Mouse (Mus musculus) heart, embryonic 13.5 days (tissue): ENCODE measurements around the gene Sdha. TPM values are rescaled to one million over a fixed set of nuclear protein-coding genes. Genes with fewer than 3 reads are reported as not detected.

ENCODE experiments used
- ATAC-seq: fragments of 200-750 bp; cut with Nextera tagmentation; 2 replicates; pipeline ENCODE4 v1.8.0; 2017; ENCODE audit warnings: moderate TSS enrichment; ENCODE audit not compliant: insufficient number of reproducible peaks, low FRiP score, low TSS enrichment; ENCODE audit errors: extremely low read depth
- H3K27ac ChIP-seq: fragments of 300-500 bp; sonication (generic); replicated peaks from 2 replicates; pipeline ENCODE4 v1.5.1; 2015; ENCODE audit warnings: moderate library complexity, mild to moderate bottlenecking, inconsistent platforms
- H3K27me3 ChIP-seq: fragments of 300-500 bp; sonication (generic); replicated peaks from 2 replicates; pipeline ENCODE4 v1.6.1; 2015; ENCODE audit warnings: mild to moderate bottlenecking, inconsistent platforms
- H3K36me3 ChIP-seq: fragments of 300-500 bp; sonication (generic); 2 replicates; pipeline ENCODE4 v1.6.1; 2015; ENCODE audit warnings: mild to moderate bottlenecking, inconsistent platforms
- H3K4me1 ChIP-seq: fragments of 300-500 bp; sonication (generic); 2 replicates; pipeline ENCODE4 v1.6.1; 2015; ENCODE audit warnings: inconsistent platforms
- H3K4me2 ChIP-seq: fragments of 300-500 bp; sonication (generic); 2 replicates; pipeline ENCODE4 v1.6.1; 2015; ENCODE audit warnings: inconsistent platforms, mild to moderate bottlenecking, moderate library complexity
- H3K4me3 ChIP-seq: fragments of 300-500 bp; sonication (generic); 2 replicates; pipeline ENCODE4 v1.5.1; 2015; ENCODE audit warnings: moderate library complexity, mild to moderate bottlenecking, inconsistent platforms
- H3K9ac ChIP-seq: fragments of 300-500 bp; sonication (generic); 2 replicates; pipeline ENCODE4 v1.6.1; 2015; ENCODE audit warnings: inconsistent platforms, mild to moderate bottlenecking, moderate library complexity
- H3K9me3 ChIP-seq: fragments of 300-500 bp; sonication (generic); 2 replicates; pipeline ENCODE4 v1.6.1; 2016; ENCODE audit warnings: inconsistent platforms
- WGBS: fragments of 180-500 bp; shearing (Covaris S2); methylation state at CpG from one replicate; pipeline ENCODE4 v1.1.7; 2015; ENCODE audit warnings: mixed read lengths; 5-methylcytosine and 5-hydroxymethylcytosine counted together
- polyA plus RNA-seq: library from polyadenylated mRNA; unstranded; fragments of >200 nt; fragmentation: Nextera tagmentation; extraction: Ambion mirVana; gene quantifications from 2 replicates; pipeline ENCODE4 v1.2.1, GENCODE M21; 2015

Sdha gene
- polyA plus RNA-seq, 1 experiment from 2014 or later, result 427 TPM

- H3K27me3 ChIP-seq, result no peaks in the 10 kb centered on the region
- H3K9ac ChIP-seq, result no peak overlapping the region
- H3K27ac ChIP-seq, result no peak overlapping the region
- no peak for ATAC-seq
- H3K4me3 ChIP-seq, result no peak overlapping the region
- H3K4me2 ChIP-seq, result no peak overlapping the region
- 67% methylated on average over 6 of the region's 6 CpGs for WGBS
- H3K4me1 ChIP-seq, result no peaks in the 10 kb centered on the region
- no peaks in the 10 kb centered on the region for H3K9me3 ChIP-seq
- H3K36me3 ChIP-seq, result peaks cover 46% of the 10 kb centered on the region
Measured at GRCm38 (mm10) chr13:74301607-74301984, 48.5 kb downstream of the Sdha start.

- Histone ChIP-seq H3K27ac (no peak overlapping the region), H3K36me3 (peaks cover 41% of the 10 kb centered on the region), H3K27me3 (no peaks in the 10 kb centered on the region), H3K9me3 (no peaks in the 10 kb centered on the region), H3K4me3 (no peak overlapping the region), H3K4me2 (no peak overlapping the region), H3K9ac (no peak overlapping the region), H3K4me1 (no peaks in the 10 kb centered on the region)
- ATAC-seq, result no peak
- 34% methylated on average over 4 of the region's 4 CpGs for WGBS
Measured at GRCm38 (mm10) chr13:74300925-74301606, 49.0 kb downstream of the Sdha start.

- ATAC-seq, result no peak
- no peaks in the 10 kb centered on the region for H3K4me1 ChIP-seq
- 61% methylated on average over 7 of the region's 7 CpGs for WGBS
Measured at GRCm38 (mm10) chr13:74296376-74296775, 53.7 kb downstream of the Sdha start.

GRCm38 (mm10) chr13:74292167-74292566, 57.9 kb downstream of the Sdha start, which contains the start of gene Ahrr:
Ahrr (minus strand) TSS chr13:74292331.
- Histone ChIP-seq H3K4me1 (no peaks in the 10 kb centered on the region), H3K4me2 (peak within 1 kb of the TSS; percentile 66), H3K27me3 (peaks cover 36% of the 10 kb centered on the region), H3K9ac (peak within 1 kb of the TSS; percentile 55), H3K36me3 (no peaks in the 10 kb centered on the region), H3K9me3 (no peaks in the 10 kb centered on the region), H3K4me3 (peak within 1 kb of the TSS; percentile 39), H3K27ac (no peak within 1 kb of the TSS)
- WGBS, result under 1% methylated on average over 27 of the region's 27 CpGs
- ATAC-seq, result no peak

More at GRCm38 (mm10) chr13:74296376-74296775, 53.7 kb downstream of the Sdha start:
- Histone ChIP-seq H3K36me3 (no peaks in the 10 kb centered on the region), H3K4me2 (no peak overlapping the region), H3K9ac (no peak overlapping the region), H3K27me3 (peaks cover 29% of the 10 kb centered on the region), H3K27ac (no peak overlapping the region), H3K4me3 (no peak overlapping the region), H3K9me3 (no peaks in the 10 kb centered on the region)

- H3K27me3 ChIP-seq, result peaks cover 36% of the 10 kb centered on the region
- no peak overlapping the region for H3K27ac ChIP-seq
- H3K4me3 ChIP-seq, result no peak overlapping the region
- no peak overlapping the region for H3K9ac ChIP-seq
- no peak overlapping the region for H3K4me2 ChIP-seq
- 70% methylated on average over 5 of the region's 5 CpGs for WGBS
- ATAC-seq, result no peak
- H3K4me1 ChIP-seq, result no peaks in the 10 kb centered on the region
- no peaks in the 10 kb centered on the region for H3K9me3 ChIP-seq
- no peaks in the 10 kb centered on the region for H3K36me3 ChIP-seq
Measured at GRCm38 (mm10) chr13:74289646-74290045, 60.4 kb downstream of the Sdha start.

GRCm38 (mm10) chr13:74282299-74282698, 67.8 kb downstream of the Sdha start:
- Histone ChIP-seq H3K27me3 (no peaks in the 10 kb centered on the region), H3K4me1 (no peaks in the 10 kb centered on the region), H3K9me3 (no peaks in the 10 kb centered on the region), H3K4me2 (no peak overlapping the region), H3K36me3 (no peaks in the 10 kb centered on the region), H3K27ac (no peak overlapping the region), H3K4me3 (no peak overlapping the region), H3K9ac (no peak overlapping the region)
- no peak for ATAC-seq
- WGBS, result 53% methylated on average over 1 of the region's 2 CpGs

GRCm38 (mm10) chr13:74275726-74276125, 74.4 kb downstream of the Sdha start:
- WGBS, result 41% methylated on average over 4 of the region's 4 CpGs
- Histone ChIP-seq H3K9ac (no peak overlapping the region), H3K27ac (no peak overlapping the region), H3K4me3 (no peak overlapping the region), H3K27me3 (peaks cover 4% of the 10 kb centered on the region; the same call in 1 of the 2 replicates), H3K4me2 (no peak overlapping the region), H3K36me3 (no peaks in the 10 kb centered on the region), H3K4me1 (no peaks in the 10 kb centered on the region), H3K9me3 (no peaks in the 10 kb centered on the region)
- no peak for ATAC-seq

Other genes with a start within 250 kb of the Sdha start
- gene Slc9a3, start 228.8 kb downstream of the Sdha start, polyA plus RNA-seq, result not detected in 2 replicates
- 46.9 and 56.7 TPM in 2 replicates for gene Exoc3, start 141.5 kb downstream of the Sdha start, polyA plus RNA-seq
- gene Ahrr, start 57.9 kb downstream of the Sdha start, polyA plus RNA-seq, result 0.51 and 0.61 TPM in 2 replicates
- 82.5 and 102 TPM in 2 replicates for gene Pdcd6, start 32.7 kb downstream of the Sdha start, polyA plus RNA-seq
- 38.4 and 43.3 TPM in 2 replicates for gene Ccdc127, start within 50 bp of the Sdha start, polyA plus RNA-seq
- 2.6 and 3.2 TPM in 2 replicates for gene Lrrc14b, start 13.7 kb upstream of the Sdha start, polyA plus RNA-seq
- gene Zfp72, start 40.6 kb upstream of the Sdha start, polyA plus RNA-seq, result 3.1 and 3.8 TPM in 2 replicates
- 79.1 and 99.5 TPM in 2 replicates for gene Ftl1-ps1, start 49.4 kb upstream of the Sdha start, polyA plus RNA-seq
- gene Zfp825, start 143.7 kb upstream of the Sdha start, polyA plus RNA-seq, result 12.7 and 15.2 TPM in 2 replicates